Mouse (Mus musculus) liver, embryonic 14.5 days (tissue): Measurements from ENCODE around the gene Gm10100. TPM values are rescaled to one million over a fixed set of nuclear protein-coding genes. Genes with fewer than 3 reads are reported as not detected.
"Not testable (repeated sequence)": the region's sequence is repeated elsewhere in the genome, so short reads cannot be mapped to it uniquely, and the experiment has no call there.

Source experiments
- ATAC-seq: fragments of 200-750 bp; cut with Nextera tagmentation; 2 replicates; pipeline ENCODE4 v1.8.0; 2017; ENCODE audit warnings: moderate number of reproducible peaks, mild to moderate bottlenecking, moderate library complexity; ENCODE audit not compliant: insufficient read depth
- DNase-seq, 3 experiments: peaks; one replicate each; pipeline ENCODE4 v3.0.0-alpha.2; 2012 to 2013; ENCODE audit warnings: low read depth in 3 of 3, low spot score in 3 of 3
- H3K27ac ChIP-seq: fragments of 300-500 bp; sonication (generic); 2 replicates; pipeline ENCODE4 v1.5.1; 2014; ENCODE audit warnings: moderate library complexity, mild to moderate bottlenecking, control low read depth, inconsistent platforms
- H3K27me3 ChIP-seq: fragments of 300-500 bp; sonication (generic); 2 replicates; pipeline ENCODE4 v1.6.1; 2014; ENCODE audit warnings: mild to moderate bottlenecking, low read length, moderate library complexity; ENCODE audit not compliant: control insufficient read depth, insufficient read depth
- H3K36me3 ChIP-seq: fragments of 300-500 bp; sonication (generic); replicated peaks from 2 replicates; pipeline ENCODE4 v1.6.1; 2014; ENCODE audit warnings: low read depth; ENCODE audit not compliant: control insufficient read depth, insufficient read depth
- H3K4me1 ChIP-seq, 2 experiments: fragments of 200-500 bp in 1 of 2; fragments of 300-500 bp in 1 of 2; sonication (generic) in 1 of 2; replicated peaks; 2 replicates each; pipeline ENCODE4 v1.6.1; 2012 to 2014; ENCODE audit warnings: antibody characterized with exemption in 1 of 2, inconsistent platforms in 1 of 2, low read length in 1 of 2; ENCODE audit not compliant: control insufficient read depth in 2 of 2, insufficient read depth in 2 of 2
- H3K4me2 ChIP-seq: fragments of 300-500 bp; sonication (generic); 2 replicates; pipeline ENCODE4 v1.6.1; 2014; ENCODE audit warnings: low read depth, mild to moderate bottlenecking, control low read depth, moderate library complexity
- H3K4me3 ChIP-seq, 2 experiments: fragments of 200-500 bp in 1 of 2; fragments of 300-500 bp in 1 of 2; sonication (generic) in 1 of 2; 2 replicates each; pipeline ENCODE4 v1.5.1; 2012 to 2014; ENCODE audit warnings: low read depth in 2 of 2, low read length in 2 of 2, mild to moderate bottlenecking in 2 of 2, control low read depth in 1 of 2, inconsistent platforms in 1 of 2, moderate library complexity in 1 of 2; ENCODE audit not compliant: insufficient read depth in 1 of 2
- H3K9ac ChIP-seq: fragments of 300-500 bp; sonication (generic); replicated peaks from 2 replicates; pipeline ENCODE4 v1.6.1; 2014; ENCODE audit warnings: mild to moderate bottlenecking, control low read depth, moderate library complexity
- H3K9me3 ChIP-seq: fragments of 300-500 bp; sonication (generic); 2 replicates; pipeline ENCODE4 v1.6.1; 2016; ENCODE audit warnings: low read length, mixed read lengths; ENCODE audit not compliant: control insufficient read depth
- CTCF ChIP-seq: IDR thresholded peaks from 2 replicates; pipeline ENCODE4 v1.5.1; 2016; ENCODE audit warnings: antibody characterized with exemption, low read depth, control low read depth
- EP300 ChIP-seq: IDR thresholded peaks from 2 replicates; pipeline ENCODE4 v1.6.1; 2016; ENCODE audit warnings: antibody characterized with exemption, low read depth
- WGBS: fragments of 180-500 bp; shearing (Covaris S2); extraction: QIAGEN DNeasy Blood & Tissue Kit; methylation state at CpG from one replicate; pipeline ENCODE4 v1.1.7; 2014; ENCODE audit not compliant: insufficient replicate concordance; 5-methylcytosine and 5-hydroxymethylcytosine counted together
- polyA plus RNA-seq, 2 experiments: library from polyadenylated mRNA; depleted of rRNA in 1 of 2; stranded (reverse) in 1 of 2; unstranded in 1 of 2; fragments of >200 nt; fragmentation: Nextera tagmentation in 1 of 2; extraction: Ambion mirVana in 1 of 2; gene quantifications; 2 replicates each; pipeline versions ENCODE4 v1.2.1 to v1.2.3; 2012 to 2014

Gene Gm10100
- polyA plus RNA-seq, 2 experiments, result not detected

DNA sequence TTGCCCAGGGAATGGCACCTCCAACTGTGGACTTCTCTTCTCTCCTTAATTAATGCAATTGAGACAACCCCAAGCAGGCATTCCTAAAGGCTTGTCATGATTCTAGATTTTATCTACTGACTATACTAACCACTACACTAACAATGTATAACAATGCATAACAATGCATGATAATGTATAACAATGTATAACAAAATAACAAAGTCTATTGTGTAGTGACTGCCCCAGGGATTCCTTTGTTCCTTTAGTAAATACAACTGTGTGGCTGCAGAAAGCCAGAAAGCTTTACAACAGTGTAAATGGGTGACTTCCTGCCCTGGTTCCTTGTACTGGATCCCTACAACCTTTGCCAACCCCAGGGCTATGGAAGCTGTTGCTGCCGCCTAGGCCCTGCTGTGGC lies 9.6 kb downstream of the Gm10100 start:
- TF ChIP-seq EP300, result no peak
- TF ChIP-seq CTCF, result no peak
- WGBS, result 66% methylated on average over 1 of the region's 1 CpGs
- no peak overlapping the region for H3K4me2 ChIP-seq
- DNase-seq, result no peak
- H3K27ac ChIP-seq, result no peak overlapping the region
- H3K9ac ChIP-seq, result no peak overlapping the region
- H3K4me1 ChIP-seq, result no peaks in the 10 kb centered on the region
- H3K27me3 ChIP-seq, result no peaks in the 10 kb centered on the region
- H3K9me3 ChIP-seq, result no peaks in the 10 kb centered on the region
- H3K4me3 ChIP-seq, result no peak overlapping the region
- ATAC-seq, result no peak
- no peaks in the 10 kb centered on the region for H3K36me3 ChIP-seq

DNA sequence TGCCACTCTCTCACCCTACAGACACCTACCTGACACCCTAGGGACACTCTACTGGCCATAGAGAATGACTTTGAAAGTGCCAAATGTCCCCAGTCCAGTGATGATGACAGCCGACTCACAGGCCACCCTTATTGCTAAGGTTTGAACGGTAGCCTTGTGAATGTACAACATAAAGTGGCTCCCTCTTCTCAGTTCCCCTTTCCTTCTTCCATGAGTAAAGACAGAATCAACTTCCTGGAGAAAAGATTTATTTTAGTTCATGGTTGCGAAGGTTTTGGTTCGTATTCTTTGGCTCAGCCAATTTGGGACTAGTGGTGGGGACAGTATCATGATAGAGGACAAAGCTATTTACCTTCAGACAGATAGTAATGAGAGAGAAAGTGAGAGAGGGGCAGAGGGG lies 12.6 kb downstream of the Gm10100 start:
- ATAC-seq (no peak), DNase-seq (no peak)
- 48% methylated on average over 4 of the region's 4 CpGs for WGBS
- no peaks in the 10 kb centered on the region for H3K27me3 ChIP-seq
- no peaks in the 10 kb centered on the region for H3K9me3 ChIP-seq
- H3K4me1 ChIP-seq, result no peaks in the 10 kb centered on the region
- H3K4me3 ChIP-seq, result no peak overlapping the region
- H3K36me3 ChIP-seq, result no peaks in the 10 kb centered on the region
- H3K27ac ChIP-seq, result no peak overlapping the region
- H3K4me2 ChIP-seq, result no peak overlapping the region
- H3K9ac ChIP-seq, result no peak overlapping the region
- no peak for TF ChIP-seq CTCF
- TF ChIP-seq EP300, result no peak

DNA sequence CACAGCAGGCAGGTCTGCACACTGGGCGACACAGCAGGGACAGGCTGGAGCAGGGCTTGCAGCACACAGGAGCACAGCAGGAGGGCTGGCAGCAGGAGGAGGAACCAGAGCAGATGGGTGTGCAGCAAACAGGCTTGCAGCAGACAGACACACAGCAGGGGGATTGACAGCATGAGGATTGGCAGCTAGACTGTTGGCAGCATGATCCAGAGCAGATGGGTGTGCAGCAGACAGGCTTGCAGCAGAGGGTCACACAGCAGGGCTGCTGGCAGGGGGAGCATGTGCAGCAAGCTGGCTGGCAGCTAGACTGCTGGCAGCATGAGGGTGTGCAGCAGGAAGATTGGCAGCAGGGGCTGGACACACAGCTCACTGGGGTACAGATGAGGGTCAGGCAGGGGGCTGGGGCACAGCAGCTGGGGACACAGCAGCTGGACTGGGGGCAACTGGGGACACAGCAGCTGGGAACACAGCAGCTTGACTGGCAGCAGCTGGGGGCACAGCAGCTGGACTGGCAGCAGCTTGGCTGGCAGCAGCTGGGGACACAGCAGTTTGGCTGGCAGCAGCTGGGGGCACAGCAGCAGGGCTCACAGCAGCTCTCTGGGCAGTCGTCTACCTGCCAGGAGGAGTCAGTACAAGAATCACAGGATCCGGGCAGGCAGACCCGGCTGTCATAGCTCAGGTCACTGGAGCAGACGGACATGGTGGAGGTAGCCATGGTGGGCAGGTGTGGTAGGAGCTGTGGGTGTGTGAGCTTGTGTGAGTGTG lies 15.8 kb downstream of the Gm10100 start, which contains the start of gene Gm18596:
TSS of gene Gm18596 (minus strand) at position 715 of the 765 bp plus-strand sequence.
- not testable (repeated sequence) for H3K36me3 ChIP-seq, DNase-seq, H3K27ac ChIP-seq, H3K9ac ChIP-seq, H3K27me3 ChIP-seq, H3K4me1 ChIP-seq, ATAC-seq, H3K4me2 ChIP-seq, H3K9me3 ChIP-seq, H3K4me3 ChIP-seq
- 41% methylated on average over 4 of the region's 5 CpGs for WGBS

GRCm38 (mm10) chr10:77750686-77751085 lies 24.4 kb downstream of the Gm10100 start:
- H3K36me3 ChIP-seq, H3K27ac ChIP-seq, DNase-seq, H3K4me1 ChIP-seq, H3K4me2 ChIP-seq, H3K9me3 ChIP-seq, H3K4me3 ChIP-seq, H3K9ac ChIP-seq, H3K27me3 ChIP-seq, ATAC-seq: not testable (repeated sequence)
- 58% methylated on average over 1 of the region's 1 CpGs for WGBS

DNA sequence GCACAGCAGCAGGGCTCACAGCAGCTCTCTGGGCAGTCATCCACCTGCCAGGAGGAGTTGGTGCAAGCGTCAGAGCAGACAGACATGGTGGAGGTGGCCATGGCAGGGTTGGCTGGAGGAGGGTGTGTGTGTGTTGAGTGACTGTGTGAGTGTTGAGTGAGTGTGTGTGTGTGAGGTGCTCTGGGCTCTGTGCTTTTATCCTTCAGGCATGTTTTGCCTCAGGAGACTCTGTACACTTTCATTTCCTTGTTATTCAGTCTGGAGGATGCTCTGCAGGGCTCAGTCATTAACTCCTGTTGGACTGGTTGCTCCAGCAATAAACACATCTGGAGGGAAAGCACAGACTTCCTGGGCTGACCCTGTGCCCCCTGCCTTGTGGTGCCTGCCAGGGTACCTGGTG lies 25.0 kb downstream of the Gm10100 start, which contains the start of gene Gm9736:
TSS of gene Gm9736 (minus strand) at position 101 of the 400 bp plus-strand sequence.
- not testable (repeated sequence) for H3K9me3 ChIP-seq, ATAC-seq, H3K4me2 ChIP-seq, H3K4me1 ChIP-seq, H3K27me3 ChIP-seq, DNase-seq, H3K27ac ChIP-seq, H3K4me3 ChIP-seq, H3K9ac ChIP-seq, H3K36me3 ChIP-seq
- WGBS, result 60% methylated on average over 1 of the region's 1 CpGs

GRCm38 (mm10) chr10:77752312-77752711 lies 26.0 kb downstream of the Gm10100 start:
- not testable (repeated sequence) for H3K4me1 ChIP-seq, H3K4me3 ChIP-seq, ATAC-seq, H3K9ac ChIP-seq, H3K36me3 ChIP-seq, H3K27me3 ChIP-seq, H3K9me3 ChIP-seq, DNase-seq, H3K4me2 ChIP-seq, H3K27ac ChIP-seq
- WGBS, result 42% methylated on average over 3 of the region's 3 CpGs
